Mouse (Mus musculus): ENCODE results near the gene Glrp1. TPM values are rescaled to one million over a fixed set of nuclear protein-coding genes. Genes with fewer than 3 reads are reported as not detected.

Glrp1 gene
- polyA plus RNA-seq (2014; fragmentation: Nextera tagmentation; extraction: Ambion mirVana), result not detected in 2 replicates

GRCm38 (mm10) chr1:88509789-88510188 lies at the start of gene Glrp1:
Gene Glrp1, minus strand, starts transcription at chr1:88510066.
- Histone ChIP-seq H3K9ac (replicated peaks; ENCODE audit: low read depth, low read length) (no peak within 1 kb of the TSS), H3K36me3 (ENCODE audit: control insufficient read depth, insufficient read depth, low read length) (no peaks in the 10 kb centered on the region), H3K4me2 (ENCODE audit: low read depth, low read length) (no peak within 1 kb of the TSS), H3K4me1 (ENCODE audit: control insufficient read depth, insufficient read depth, low read length) (0 out of 2 replicates have a peak, but pooled peaks cover 3% of the 10 kb centered on the region), H3K4me3 (ENCODE audit: low read depth, low read length) (no peak within 1 kb of the TSS), H3K9me3 (ENCODE audit: control insufficient read depth, low read length) (no peaks in the 10 kb centered on the region), H3K27ac (ENCODE audit: low read depth, low read length) (no peak within 1 kb of the TSS), H3K27me3 (ENCODE audit: control insufficient read depth, insufficient read depth, low read length) (no peaks in the 10 kb centered on the region)
- WGBS, result 82% methylated on average over 8 of the region's 8 CpGs
- ATAC-seq (ENCODE audit: low read depth), result no peak

- no peak overlapping the region for H3K4me3 ChIP-seq (ENCODE audit: low read depth, low read length)
- H3K4me1 ChIP-seq (ENCODE audit: control insufficient read depth, insufficient read depth, low read length), result no peaks in the 10 kb centered on the region
- H3K9ac ChIP-seq (replicated peaks; ENCODE audit: low read depth, low read length), result no peak overlapping the region
- no peak overlapping the region for H3K4me2 ChIP-seq (ENCODE audit: low read depth, low read length)
- H3K36me3 ChIP-seq (ENCODE audit: control insufficient read depth, insufficient read depth, low read length), result no peaks in the 10 kb centered on the region
- WGBS, result 18% methylated on average over 7 of the region's 7 CpGs
- no peak for ATAC-seq (ENCODE audit: low read depth)
- no peaks in the 10 kb centered on the region for H3K27me3 ChIP-seq (ENCODE audit: control insufficient read depth, insufficient read depth, low read length)
- no peak overlapping the region for H3K27ac ChIP-seq (ENCODE audit: low read depth, low read length)
- no peaks in the 10 kb centered on the region for H3K9me3 ChIP-seq (ENCODE audit: control insufficient read depth, low read length)
Observed at GRCm38 (mm10) chr1:88559258-88559657, 49.4 kb upstream of the Glrp1 start.

GRCm38 (mm10) chr1:88558793-88559192 lies 48.9 kb upstream of the Glrp1 start:
- Histone ChIP-seq H3K4me2 (ENCODE audit: low read depth, low read length) (no peak overlapping the region), H3K4me1 (ENCODE audit: control insufficient read depth, insufficient read depth, low read length) (no peaks in the 10 kb centered on the region), H3K9me3 (ENCODE audit: control insufficient read depth, low read length) (no peaks in the 10 kb centered on the region), H3K27ac (ENCODE audit: low read depth, low read length) (no peak overlapping the region), H3K4me3 (ENCODE audit: low read depth, low read length) (no peak overlapping the region), H3K36me3 (ENCODE audit: control insufficient read depth, insufficient read depth, low read length) (no peaks in the 10 kb centered on the region), H3K27me3 (ENCODE audit: control insufficient read depth, insufficient read depth, low read length) (no peaks in the 10 kb centered on the region), H3K9ac (replicated peaks; ENCODE audit: low read depth, low read length) (no peak overlapping the region)
- no peak for ATAC-seq (ENCODE audit: low read depth)

GRCm38 (mm10) chr1:88556401-88556800 lies 46.5 kb upstream of the Glrp1 start:
- Histone ChIP-seq H3K4me2 (ENCODE audit: low read depth, low read length) (no peak overlapping the region), H3K27ac (ENCODE audit: low read depth, low read length) (no peak overlapping the region), H3K4me3 (ENCODE audit: low read depth, low read length) (no peak overlapping the region), H3K4me1 (ENCODE audit: control insufficient read depth, insufficient read depth, low read length) (no peaks in the 10 kb centered on the region), H3K36me3 (ENCODE audit: control insufficient read depth, insufficient read depth, low read length) (no peaks in the 10 kb centered on the region), H3K27me3 (ENCODE audit: control insufficient read depth, insufficient read depth, low read length) (no peaks in the 10 kb centered on the region), H3K9ac (replicated peaks; ENCODE audit: low read depth, low read length) (no peak overlapping the region), H3K9me3 (ENCODE audit: control insufficient read depth, low read length) (no peaks in the 10 kb centered on the region)
- 87% methylated on average over 11 of the region's 11 CpGs for WGBS
- no peak for ATAC-seq (ENCODE audit: low read depth)

GRCm38 (mm10) chr1:88553500-88554187 lies 43.8 kb upstream of the Glrp1 start:
- no peaks in the 10 kb centered on the region for H3K27me3 ChIP-seq (ENCODE audit: control insufficient read depth, insufficient read depth, low read length)
- 51% methylated on average over 7 of the region's 7 CpGs for WGBS
- ATAC-seq (ENCODE audit: low read depth), result no peak
- H3K4me1 ChIP-seq (ENCODE audit: control insufficient read depth, insufficient read depth, low read length), result no peaks in the 10 kb centered on the region
- H3K9me3 ChIP-seq (ENCODE audit: control insufficient read depth, low read length), result no peaks in the 10 kb centered on the region
- H3K9ac ChIP-seq (replicated peaks; ENCODE audit: low read depth, low read length), result no peak overlapping the region
- H3K4me2 ChIP-seq (ENCODE audit: low read depth, low read length), result no peak overlapping the region
- H3K4me3 ChIP-seq (ENCODE audit: low read depth, low read length), result no peak overlapping the region
- H3K36me3 ChIP-seq (ENCODE audit: control insufficient read depth, insufficient read depth, low read length), result no peaks in the 10 kb centered on the region
- no peak overlapping the region for H3K27ac ChIP-seq (ENCODE audit: low read depth, low read length)

GRCm38 (mm10) chr1:88549263-88549662 lies 39.4 kb upstream of the Glrp1 start:
- no peak overlapping the region for H3K4me3 ChIP-seq (ENCODE audit: low read depth, low read length)
- 100% methylated on average over 1 of the region's 1 CpGs for WGBS
- H3K9ac ChIP-seq (replicated peaks; ENCODE audit: low read depth, low read length), result no peak overlapping the region
- ATAC-seq (ENCODE audit: low read depth), result no peak
- no peaks in the 10 kb centered on the region for H3K27me3 ChIP-seq (ENCODE audit: control insufficient read depth, insufficient read depth, low read length)
- H3K4me1 ChIP-seq (ENCODE audit: control insufficient read depth, insufficient read depth, low read length), result no peaks in the 10 kb centered on the region
- H3K36me3 ChIP-seq (ENCODE audit: control insufficient read depth, insufficient read depth, low read length), result no peaks in the 10 kb centered on the region
- H3K9me3 ChIP-seq (ENCODE audit: control insufficient read depth, low read length), result no peaks in the 10 kb centered on the region
- no peak overlapping the region for H3K27ac ChIP-seq (ENCODE audit: low read depth, low read length)
- H3K4me2 ChIP-seq (ENCODE audit: low read depth, low read length), result no peak overlapping the region

- no peak overlapping the region for H3K4me2 ChIP-seq (ENCODE audit: low read depth, low read length)
- no peak overlapping the region for H3K4me3 ChIP-seq (ENCODE audit: low read depth, low read length)
- no peaks in the 10 kb centered on the region for H3K4me1 ChIP-seq (ENCODE audit: control insufficient read depth, insufficient read depth, low read length)
- no peak overlapping the region for H3K27ac ChIP-seq (ENCODE audit: low read depth, low read length)
- WGBS, result 86% methylated on average over 7 of the region's 7 CpGs
- no peaks in the 10 kb centered on the region for H3K36me3 ChIP-seq (ENCODE audit: control insufficient read depth, insufficient read depth, low read length)
- no peak overlapping the region for H3K9ac ChIP-seq (replicated peaks; ENCODE audit: low read depth, low read length)
- no peaks in the 10 kb centered on the region for H3K27me3 ChIP-seq (ENCODE audit: control insufficient read depth, insufficient read depth, low read length)
- ATAC-seq (ENCODE audit: low read depth), result no peak
- no peaks in the 10 kb centered on the region for H3K9me3 ChIP-seq (ENCODE audit: control insufficient read depth, low read length)
Observed at GRCm38 (mm10) chr1:88547172-88547571, 37.3 kb upstream of the Glrp1 start.

- Histone ChIP-seq H3K36me3 (ENCODE audit: control insufficient read depth, insufficient read depth, low read length) (no peaks in the 10 kb centered on the region), H3K9ac (replicated peaks; ENCODE audit: low read depth, low read length) (no peak overlapping the region), H3K4me3 (ENCODE audit: low read depth, low read length) (no peak overlapping the region), H3K27me3 (ENCODE audit: control insufficient read depth, insufficient read depth, low read length) (no peaks in the 10 kb centered on the region), H3K4me1 (ENCODE audit: control insufficient read depth, insufficient read depth, low read length) (no peaks in the 10 kb centered on the region), H3K4me2 (ENCODE audit: low read depth, low read length) (no peak overlapping the region), H3K9me3 (ENCODE audit: control insufficient read depth, low read length) (no peaks in the 10 kb centered on the region), H3K27ac (ENCODE audit: low read depth, low read length) (no peak overlapping the region)
- ATAC-seq (ENCODE audit: low read depth), result no peak
- WGBS, result 72% methylated on average over 4 of the region's 4 CpGs
Observed at GRCm38 (mm10) chr1:88543608-88544007, 33.7 kb upstream of the Glrp1 start.

- 58% methylated on average over 3 of the region's 3 CpGs for WGBS
- Histone ChIP-seq H3K27me3 (ENCODE audit: control insufficient read depth, insufficient read depth, low read length) (no peaks in the 10 kb centered on the region), H3K4me3 (ENCODE audit: low read depth, low read length) (no peak overlapping the region), H3K9ac (replicated peaks; ENCODE audit: low read depth, low read length) (no peak overlapping the region), H3K9me3 (ENCODE audit: control insufficient read depth, low read length) (no peaks in the 10 kb centered on the region), H3K4me2 (ENCODE audit: low read depth, low read length) (no peak overlapping the region), H3K4me1 (ENCODE audit: control insufficient read depth, insufficient read depth, low read length) (no peaks in the 10 kb centered on the region), H3K36me3 (ENCODE audit: control insufficient read depth, insufficient read depth, low read length) (no peaks in the 10 kb centered on the region), H3K27ac (ENCODE audit: low read depth, low read length) (no peak overlapping the region)
- ATAC-seq (ENCODE audit: low read depth), result no peak
Observed at GRCm38 (mm10) chr1:88539823-88540222, 30.0 kb upstream of the Glrp1 start.

All from neural tube, embryonic 14.5 days (tissue).